Mouse (Mus musculus) heart, postnatal 36 days (tissue): ENCODE measurements around the gene Zc2hc1b. TPM values are rescaled to one million over a fixed set of nuclear protein-coding genes. Genes with fewer than 3 reads are reported as not detected.

ENCODE experiments used
- DNase-seq, 2 experiments: peaks; one replicate each; pipeline ENCODE4 v3.0.0; 2021 to 2022
- intact Hi-C: fragments of 180-260 bp; cut with DNase I; formaldehyde crosslinking; loops from one replicate; pipeline ENCODE4 v1.15.1; 2025
- total RNA-seq, 2 experiments: library from RNA; stranded (reverse); gene quantifications; 2 replicates each; pipeline ENCODE4 v1.2.3; 2021

Zc2hc1b gene
- total RNA-seq, 2 experiments from 2014 or later, result not detected

- intact Hi-C loops, result no loop called here
- no peak for DNase-seq
Measured at GRCm38 (mm10) chr10:13116706-13117665, 60.8 kb downstream of the Zc2hc1b start.

DNA sequence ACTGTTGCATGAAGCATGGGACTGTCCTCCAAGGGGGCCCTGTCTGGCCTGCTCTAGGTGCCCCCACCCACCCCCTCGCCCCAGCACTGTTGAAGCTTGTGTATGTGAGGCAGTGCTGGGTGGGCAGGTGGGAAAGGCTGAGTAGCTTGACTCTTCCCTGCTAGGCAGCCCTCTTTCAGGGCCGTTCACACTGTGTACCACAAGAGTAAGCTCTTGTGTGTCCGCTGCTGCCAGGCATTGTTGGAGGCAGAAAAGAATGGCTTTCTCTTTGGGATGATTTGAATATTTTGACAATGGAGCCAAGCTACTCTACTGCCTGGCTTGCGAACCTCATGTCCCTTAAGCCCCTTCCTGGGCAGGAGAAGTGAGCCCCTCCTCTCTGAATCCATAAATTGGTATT, 62.8 kb downstream of the Zc2hc1b start:
- DNase-seq, result no peak

GRCm38 (mm10) chr10:13113641-13114040, 64.2 kb downstream of the Zc2hc1b start:
- no peak for DNase-seq
- intact Hi-C loops, result no loop called here

More for the DNA sequence above, 62.8 kb downstream of the Zc2hc1b start:
- intact Hi-C loops, result no loop called here

DNA sequence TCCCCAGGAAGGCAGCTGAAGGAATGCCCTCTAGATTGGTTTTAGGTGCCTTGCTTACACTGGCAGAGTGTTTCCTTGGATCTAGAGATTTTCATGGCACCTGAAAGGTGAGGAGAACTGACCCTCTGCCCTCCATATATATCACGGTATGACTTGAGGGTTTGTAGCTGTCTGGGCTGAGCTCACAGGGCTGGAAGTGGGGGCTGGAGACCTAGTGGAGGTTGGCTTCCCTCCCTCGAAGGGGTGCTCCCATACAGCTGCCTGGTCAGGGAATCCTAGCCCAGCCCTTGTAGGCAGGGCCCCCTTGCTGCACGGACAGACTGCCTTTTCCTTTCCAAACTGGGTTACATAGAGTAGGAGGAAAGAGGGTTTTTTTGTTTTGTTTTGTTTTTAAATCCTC, 65.0 kb downstream of the Zc2hc1b start:
- intact Hi-C loops, result no loop called here
- no peak for DNase-seq

DNA sequence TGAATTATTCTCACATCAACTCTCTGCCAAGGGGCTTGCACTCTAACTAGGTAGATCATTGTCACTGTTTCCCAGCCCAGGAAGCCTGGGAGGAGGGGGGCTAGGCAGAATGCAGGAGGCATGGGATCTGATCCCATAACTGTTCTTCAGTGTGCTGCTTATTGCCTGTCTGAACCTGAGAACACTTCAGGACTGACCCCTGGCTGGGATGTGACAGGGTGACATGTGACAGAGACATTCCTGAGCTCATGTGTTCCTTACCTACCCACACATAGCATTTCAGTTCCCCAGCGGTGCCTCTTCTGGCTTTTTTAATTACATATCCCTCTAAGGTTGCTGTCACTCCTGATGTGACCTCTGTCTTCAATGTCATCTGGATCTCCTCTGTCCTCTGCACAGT, 68.0 kb downstream of the Zc2hc1b start:
- DNase-seq, result no peak
- intact Hi-C loops, result no loop called here

GRCm38 (mm10) chr10:13108847-13109246, 69.0 kb downstream of the Zc2hc1b start:
- intact Hi-C loops, result no loop called here
- no peak for DNase-seq

DNA sequence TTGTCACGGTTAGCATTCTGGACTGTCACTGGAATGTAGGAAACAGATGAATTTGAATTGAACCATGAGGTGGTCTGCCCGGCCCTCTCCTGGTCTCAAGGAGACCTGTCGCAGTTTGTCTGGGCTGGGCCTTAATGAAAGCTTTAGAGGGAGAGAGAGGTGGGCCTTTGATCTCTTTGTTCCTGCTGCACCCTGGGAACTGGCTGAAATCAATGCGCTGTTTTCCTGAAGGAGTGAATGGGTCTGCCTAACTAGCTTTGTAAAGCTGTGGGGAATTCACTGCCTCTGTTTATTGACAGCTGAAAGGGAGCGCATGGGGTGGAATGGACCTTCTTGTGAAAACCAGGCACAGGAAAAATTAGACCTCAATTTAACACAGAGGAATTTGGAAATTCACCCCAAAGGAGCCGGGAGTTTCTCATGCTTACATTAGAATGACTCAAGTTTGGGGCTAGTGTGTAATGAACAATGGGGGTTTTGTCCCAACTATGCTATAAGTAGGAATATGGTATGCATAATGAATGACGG, 69.7 kb downstream of the Zc2hc1b start:
- intact Hi-C loops, result no loop called here
- DNase-seq, result no peak

- DNase-seq, result no peak
- intact Hi-C loops, result no loop called here
Measured at GRCm38 (mm10) chr10:13106909-13107624, 70.8 kb downstream of the Zc2hc1b start.

DNA sequence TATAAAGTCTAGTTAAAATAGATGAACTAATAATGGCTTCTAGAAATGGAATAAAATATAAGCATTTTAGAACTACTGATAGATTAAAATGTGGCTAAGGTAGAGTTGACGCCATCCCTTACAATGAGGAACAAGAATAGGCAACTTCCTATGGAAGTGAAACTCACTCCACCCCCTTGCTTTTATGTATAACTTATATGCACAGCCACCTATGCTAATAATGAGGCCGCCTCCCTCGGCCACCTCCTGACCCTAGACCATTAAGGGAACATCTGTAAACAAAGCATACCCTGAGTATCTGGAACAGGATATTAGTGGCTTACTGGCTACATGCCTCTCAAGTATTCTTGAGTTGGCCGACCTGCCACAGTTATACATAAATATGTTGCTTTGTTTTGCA, 74.0 kb downstream of the Zc2hc1b start:
- DNase-seq, result no peak
- intact Hi-C loops, result no loop called here

- DNase-seq, result no peak
- intact Hi-C loops, result no loop called here
Measured at GRCm38 (mm10) chr10:13102360-13102759, 75.5 kb downstream of the Zc2hc1b start.

DNA sequence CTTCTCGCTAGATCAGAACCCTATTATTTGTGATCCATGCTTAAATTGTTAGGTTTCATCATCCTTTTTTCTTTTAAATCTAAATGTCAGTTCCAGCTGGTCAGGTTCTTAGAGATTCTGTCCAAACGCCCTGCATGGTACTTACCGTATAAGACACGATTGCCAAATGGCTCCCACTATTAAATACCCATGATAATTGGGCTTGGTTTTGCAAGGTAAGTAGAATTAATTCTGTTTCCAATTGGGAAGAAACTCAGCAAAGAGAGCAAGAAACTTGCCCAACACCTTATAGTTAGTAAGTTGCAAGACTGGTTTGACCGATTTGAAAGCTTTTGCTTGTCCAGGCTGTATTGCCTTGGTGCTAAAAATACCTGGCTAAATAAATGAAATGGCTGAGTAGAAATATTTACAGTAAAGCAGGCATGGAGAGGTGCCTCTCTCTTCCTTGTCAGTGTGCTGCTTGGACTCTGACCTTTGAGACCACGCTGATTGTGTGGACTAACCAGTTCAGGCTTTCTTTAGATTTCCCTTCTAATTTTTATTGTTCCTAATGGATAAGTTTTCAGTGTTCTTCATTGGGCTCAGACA, 77.7 kb downstream of the Zc2hc1b start:
- intact Hi-C loops, result no loop called here

More for the DNA sequence above, 77.7 kb downstream of the Zc2hc1b start:
- DNase-seq, result no peak

Other genes with a start within 250 kb of the Zc2hc1b start
- gene Stx11, start 213.7 kb downstream of the Zc2hc1b start, total RNA-seq, result 1 to 10 TPM; 1.3 to 2.2 TPM
- gene Sf3b5, start 172.7 kb downstream of the Zc2hc1b start, total RNA-seq, result 1 to 10 TPM; 6.5 to 7.1 TPM
- gene Plagl1, start 117.5 kb downstream of the Zc2hc1b start, total RNA-seq, result 1 to 10 TPM; 7.2 to 8.4 TPM
- 10 to 100 TPM; 19.3 to 26.7 TPM for gene Ltv1, start 15.1 kb upstream of the Zc2hc1b start, total RNA-seq